Mouse (Mus musculus) midbrain, embryonic 11.5 days (tissue): Measurements from ENCODE around the gene Nudt14. TPM values are rescaled to one million over a fixed set of nuclear protein-coding genes. Genes with fewer than 3 reads are reported as not detected.
A peak's percentile ranks its signal among the peaks of the same experiment; 100 is the strongest.

Experiments
- ATAC-seq: fragments of 200-750 bp; cut with Nextera tagmentation; 2 replicates; pipeline ENCODE4 v1.8.0; 2017; ENCODE audit warnings: moderate TSS enrichment, moderate library complexity; ENCODE audit not compliant: low FRiP score
- DNase-seq: peaks from one replicate; pipeline ENCODE4 v3.0.0; 2015; ENCODE audit warnings: low spot score; ENCODE audit errors: missing footprints
- H3K27ac ChIP-seq: fragments of 300-500 bp; sonication (generic); 2 replicates; pipeline ENCODE4 v1.5.1; 2014; ENCODE audit warnings: low read depth, low read length
- H3K27me3 ChIP-seq: fragments of 300-500 bp; sonication (generic); 2 replicates; pipeline ENCODE4 v1.6.1; 2014; ENCODE audit warnings: mild to moderate bottlenecking, low read length, moderate library complexity, mixed read lengths; ENCODE audit not compliant: control insufficient read depth, insufficient read depth
- H3K36me3 ChIP-seq: fragments of 300-500 bp; sonication (generic); 2 replicates; pipeline ENCODE4 v1.6.1; 2014; ENCODE audit warnings: mild to moderate bottlenecking, low read length, moderate library complexity, mixed read lengths; ENCODE audit not compliant: control insufficient read depth, insufficient read depth
- H3K4me1 ChIP-seq: fragments of 300-500 bp; sonication (generic); 2 replicates; pipeline ENCODE4 v1.6.1; 2014; ENCODE audit warnings: low read length; ENCODE audit not compliant: control insufficient read depth, insufficient read depth
- H3K4me2 ChIP-seq: fragments of 300-500 bp; sonication (generic); 2 replicates; pipeline ENCODE4 v1.6.1; 2014; ENCODE audit warnings: mild to moderate bottlenecking, moderate library complexity
- H3K4me3 ChIP-seq: fragments of 300-500 bp; sonication (generic); 2 replicates; pipeline ENCODE4 v1.5.1; 2014; ENCODE audit warnings: low read depth, low read length
- H3K9ac ChIP-seq: fragments of 300-500 bp; sonication (generic); 2 replicates; pipeline ENCODE4 v1.6.1; 2014; ENCODE audit warnings: low read length
- H3K9me3 ChIP-seq: fragments of 300-500 bp; sonication (generic); 2 replicates; pipeline ENCODE4 v1.6.1; 2016; ENCODE audit warnings: low read length; ENCODE audit not compliant: control insufficient read depth
- WGBS: fragments of 180-500 bp; shearing (Covaris S2); extraction: QIAGEN DNeasy Blood & Tissue Kit; methylation state at CpG from one replicate; pipeline ENCODE4 v1.1.7; 2014; 5-methylcytosine and 5-hydroxymethylcytosine counted together
- polyA plus RNA-seq: library from polyadenylated mRNA; unstranded; fragments of >200 nt; fragmentation: Nextera tagmentation; extraction: Ambion mirVana; gene quantifications from 2 replicates; pipeline ENCODE4 v1.2.1, GENCODE M21; 2014

Gene Nudt14
- polyA plus RNA-seq, 1 experiment from 2014 or later: 61.7 TPM

- Histone ChIP-seq H3K27ac (no peak overlapping the region), H3K27me3 (no peaks in the 10 kb centered on the region), H3K4me1 (peaks cover 11% of the 10 kb centered on the region), H3K9ac (0 out of 2 replicates have a peak overlapping the region, but pooled peaks have one; percentile 3), H3K36me3 (no peaks in the 10 kb centered on the region), H3K9me3 (no peaks in the 10 kb centered on the region), H3K4me2 (no peak overlapping the region), H3K4me3 (no peak overlapping the region)
- DNase-seq (no peak), ATAC-seq (no peak)
- WGBS: 88% methylated on average over 4 of the region's 4 CpGs
Measured at GRCm38 (mm10) chr12:112940238-112940637, 1.7 kb downstream of the Nudt14 start.

DNA sequence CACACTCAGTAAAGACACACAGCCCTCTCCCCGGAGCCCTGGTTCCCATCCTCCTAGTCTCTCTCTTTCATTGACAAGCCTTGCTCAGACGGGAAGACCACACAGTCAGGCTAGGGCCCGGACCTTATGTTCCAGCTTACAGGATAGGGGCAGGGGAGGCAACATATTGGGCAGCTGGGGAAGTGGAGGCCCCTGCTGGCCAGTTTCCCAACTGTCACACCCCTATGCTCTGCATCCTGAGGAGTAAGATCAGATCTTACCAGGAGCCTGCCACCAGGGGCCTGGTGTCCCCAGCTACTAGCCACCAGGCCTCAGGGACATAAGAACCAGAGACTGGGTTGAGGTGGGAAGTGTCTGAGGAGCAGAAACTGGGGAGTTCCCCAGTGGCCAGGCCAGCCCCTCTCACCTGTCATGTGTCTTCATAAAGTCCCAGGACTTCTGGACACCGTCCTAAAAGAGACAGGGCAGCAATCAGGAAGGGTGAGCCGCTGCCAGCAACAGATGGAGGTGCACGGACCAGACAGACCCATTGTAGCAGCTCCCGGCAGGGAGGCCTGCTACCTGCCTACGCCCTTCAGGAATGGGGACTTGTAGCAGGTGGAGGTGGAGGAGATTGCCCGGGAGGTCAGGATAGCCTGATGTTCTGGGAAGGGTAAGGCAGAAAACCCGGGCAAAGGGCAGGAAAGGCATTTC lies 2.9 kb downstream of the Nudt14 start:
- WGBS: 64% methylated on average over 10 of the region's 10 CpGs
- Histone ChIP-seq H3K4me1 (peaks cover 11% of the 10 kb centered on the region), H3K9ac (no peak overlapping the region), H3K27me3 (no peaks in the 10 kb centered on the region), H3K4me3 (no peak overlapping the region), H3K9me3 (no peaks in the 10 kb centered on the region), H3K36me3 (no peaks in the 10 kb centered on the region), H3K27ac (no peak overlapping the region), H3K4me2 (no peak overlapping the region)
- peak; percentile 91 for DNase-seq
- ATAC-seq: peak; percentile 41

DNA sequence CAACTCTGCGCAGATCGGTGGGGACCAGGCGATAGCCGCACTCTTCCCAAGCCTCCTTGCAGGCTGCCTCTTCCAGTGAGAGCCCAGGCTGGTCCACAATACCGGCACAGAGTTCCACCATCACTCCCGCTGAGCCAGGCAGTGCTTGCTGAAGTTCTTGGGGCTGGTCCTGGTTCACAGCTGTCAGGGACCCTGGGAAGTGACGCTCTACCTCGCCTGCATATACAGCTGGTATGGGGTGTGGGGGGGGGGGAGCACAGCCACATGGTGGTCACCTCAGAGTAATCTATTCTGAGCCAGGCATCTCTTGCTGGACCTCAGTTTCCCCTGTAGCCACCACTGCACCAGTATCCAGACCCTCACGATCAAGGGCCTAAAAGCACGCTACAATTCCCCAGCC lies 3.6 kb downstream of the Nudt14 start:
- H3K27me3 ChIP-seq: no peaks in the 10 kb centered on the region
- no peak overlapping the region for H3K9ac ChIP-seq
- no peak overlapping the region for H3K27ac ChIP-seq
- no peak overlapping the region for H3K4me2 ChIP-seq
- peaks cover 11% of the 10 kb centered on the region for H3K4me1 ChIP-seq
- no peak for DNase-seq
- no peaks in the 10 kb centered on the region for H3K36me3 ChIP-seq
- H3K4me3 ChIP-seq: no peak overlapping the region
- 83% methylated on average over 10 of the region's 10 CpGs for WGBS
- ATAC-seq: no peak
- H3K9me3 ChIP-seq: no peaks in the 10 kb centered on the region

- H3K9me3 ChIP-seq: no peaks in the 10 kb centered on the region
- no peak overlapping the region for H3K4me2 ChIP-seq
- no peak overlapping the region for H3K27ac ChIP-seq
- no peaks in the 10 kb centered on the region for H3K27me3 ChIP-seq
- no peak for ATAC-seq
- H3K36me3 ChIP-seq: no peaks in the 10 kb centered on the region
- no peak overlapping the region for H3K9ac ChIP-seq
- WGBS: 58% methylated on average over 9 of the region's 9 CpGs
- H3K4me3 ChIP-seq: no peak overlapping the region
- H3K4me1 ChIP-seq: peaks cover 11% of the 10 kb centered on the region
- DNase-seq: no peak
Measured at GRCm38 (mm10) chr12:112937906-112938305, 4.0 kb downstream of the Nudt14 start.

GRCm38 (mm10) chr12:112932647-112933046 lies 9.3 kb downstream of the Nudt14 start:
- Histone ChIP-seq H3K36me3 (no peaks in the 10 kb centered on the region), H3K9ac (0 out of 2 replicates have a peak overlapping the region, but pooled peaks have one; percentile 4), H3K4me2 (no peak overlapping the region), H3K4me1 (peaks cover 13% of the 10 kb centered on the region), H3K27me3 (peaks cover 33% of the 10 kb centered on the region), H3K4me3 (no peak overlapping the region), H3K27ac (no peak overlapping the region), H3K9me3 (no peaks in the 10 kb centered on the region)
- 69% methylated on average over 7 of the region's 7 CpGs for WGBS
- DNase-seq (no peak), ATAC-seq (no peak)

- 1% methylated on average over 55 of the region's 85 CpGs for WGBS
- H3K27ac ChIP-seq: peak within 1 kb of the TSS; percentile 35
- H3K27me3 ChIP-seq: peaks cover 43% of the 10 kb centered on the region
- ATAC-seq: peak; percentile 74
- peak within 1 kb of the TSS; percentile 63 for H3K9ac ChIP-seq
- H3K36me3 ChIP-seq: no peaks in the 10 kb centered on the region
- H3K9me3 ChIP-seq: no peaks in the 10 kb centered on the region
- peak within 1 kb of the TSS; percentile 77 for H3K4me2 ChIP-seq
- peak; percentile 95 for DNase-seq
- peak within 1 kb of the TSS; percentile 56 for H3K4me3 ChIP-seq
- peaks cover 13% of the 10 kb centered on the region for H3K4me1 ChIP-seq
Measured at GRCm38 (mm10) chr12:112929562-112930352, 12.2 kb downstream of the Nudt14 start, which contains the start of gene Jag2. Gene Jag2, minus strand, starts transcription at chr12:112929776.

GRCm38 (mm10) chr12:112928401-112929241 lies 13.3 kb downstream of the Nudt14 start:
- Histone ChIP-seq H3K4me2 (peak overlapping the region; percentile 77), H3K36me3 (no peaks in the 10 kb centered on the region), H3K4me1 (peaks cover 13% of the 10 kb centered on the region), H3K9me3 (no peaks in the 10 kb centered on the region), H3K9ac (peak overlapping the region; percentile 63), H3K4me3 (peak overlapping the region; percentile 56), H3K27ac (peak overlapping the region; percentile 35; the same call in 1 of the 2 replicates), H3K27me3 (peaks cover 43% of the 10 kb centered on the region)
- WGBS: 2% methylated on average over 112 of the region's 124 CpGs
- DNase-seq (peak; percentile 92), ATAC-seq (peak; percentile 43)

DNA sequence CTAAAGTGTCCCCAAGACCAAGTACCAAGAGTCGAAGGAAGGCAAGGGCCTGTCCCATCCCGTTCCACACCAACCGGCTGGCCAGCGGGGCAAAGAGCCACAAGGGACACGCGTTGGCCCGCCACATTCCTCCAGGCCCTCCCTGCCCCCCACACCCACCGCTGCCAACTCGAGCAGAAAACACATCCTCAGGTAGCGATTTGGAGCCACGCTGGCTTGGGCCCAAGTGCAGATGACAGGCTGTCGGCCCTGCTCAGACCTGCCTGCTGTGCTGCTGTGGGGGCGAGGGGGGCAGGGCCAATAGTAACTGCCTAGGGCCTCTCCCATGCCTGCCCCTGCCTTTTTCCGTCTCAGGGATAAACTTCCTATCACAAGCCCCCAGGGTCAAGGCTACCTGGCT lies 14.7 kb downstream of the Nudt14 start:
- peaks cover 19% of the 10 kb centered on the region for H3K4me1 ChIP-seq
- H3K4me2 ChIP-seq: no peak overlapping the region
- ATAC-seq (no peak), DNase-seq (peak; percentile 86)
- no peak overlapping the region for H3K9ac ChIP-seq
- H3K27me3 ChIP-seq: peaks cover 43% of the 10 kb centered on the region
- no peaks in the 10 kb centered on the region for H3K36me3 ChIP-seq
- no peak overlapping the region for H3K27ac ChIP-seq
- 72% methylated on average over 14 of the region's 14 CpGs for WGBS
- no peak overlapping the region for H3K4me3 ChIP-seq
- no peaks in the 10 kb centered on the region for H3K9me3 ChIP-seq
